Mouse (Mus musculus): ENCODE measurements around the gene Olfr352. TPM values are rescaled to one million over a fixed set of nuclear protein-coding genes. Genes with fewer than 3 reads are reported as not detected.

Olfr352 gene
- not detected for polyA plus RNA-seq (2015; fragmentation: Illumina TruSeq; extraction: RNeasy Lipid Tissue Mini Kit (QIAGEN cat#74804); ENCODE audit: insufficient read depth, low read depth, low replicate concordance)

DNA sequence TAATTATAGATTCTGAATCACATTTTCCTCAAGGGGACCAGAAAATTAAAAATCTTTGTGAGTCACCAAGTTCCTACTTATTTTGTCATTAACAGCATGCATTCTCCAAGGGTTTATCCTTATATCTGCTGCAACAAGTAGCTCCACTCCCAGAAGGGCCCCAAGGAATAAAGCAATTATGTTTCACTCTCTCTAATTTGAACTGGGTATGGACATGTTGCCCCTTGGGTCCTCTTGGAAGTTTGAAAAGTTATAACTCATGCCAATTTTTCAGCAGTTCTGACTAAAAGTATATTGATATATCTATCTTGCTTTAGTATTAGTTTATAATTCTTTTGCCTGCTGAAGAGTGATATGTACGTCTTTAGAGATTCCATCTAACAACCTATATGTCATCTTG is at the start of gene Olfr352:
Olfr352 (plus strand) TSS at position 301 of the 400 bp plus-strand sequence.

DNA sequence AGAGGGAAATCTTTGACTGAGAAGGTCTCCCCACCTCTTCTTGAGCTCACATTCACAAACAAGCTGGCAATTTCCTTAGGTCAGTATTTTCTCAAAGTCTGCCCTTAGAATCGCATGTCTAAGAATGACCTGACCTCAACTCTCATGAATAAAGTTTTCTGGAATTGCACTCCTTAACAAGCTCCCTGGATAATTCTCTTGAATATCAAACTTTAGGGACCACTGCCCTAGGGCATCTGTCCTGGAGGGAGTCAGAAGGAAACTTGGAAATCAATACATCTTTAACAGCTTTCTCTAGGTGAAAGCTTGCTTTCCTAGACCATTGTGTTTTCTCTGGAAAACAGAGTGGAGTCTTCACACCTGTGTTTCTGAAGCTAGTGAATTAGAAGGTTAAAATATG is 22.2 kb upstream of the Olfr352 start, which contains the start of gene Olfr350:
Olfr350 (plus strand) TSS at position 301 of the 400 bp plus-strand sequence.

DNA sequence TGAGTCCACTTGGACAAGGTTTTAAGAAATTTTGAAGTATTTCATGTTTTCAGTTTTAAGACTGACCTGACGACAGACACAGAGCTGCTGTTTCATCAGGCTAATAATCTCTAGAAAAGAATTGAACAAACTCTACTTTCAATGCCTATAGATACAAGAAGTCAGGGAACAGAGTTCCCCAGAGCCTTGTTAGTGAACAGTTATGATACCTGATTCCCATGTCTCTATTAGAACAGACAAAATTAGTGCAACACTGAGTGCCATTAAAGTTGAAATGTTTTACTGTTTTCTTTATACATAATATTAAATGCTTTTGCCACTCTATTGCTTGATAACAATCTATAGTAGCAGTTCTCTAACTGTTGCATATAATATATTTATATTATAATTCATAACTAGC is 5.7 kb upstream of the Olfr352 start, which contains the start of gene Olfr351:
Olfr351 (minus strand) TSS at position 101 of the 400 bp plus-strand sequence.

DNA sequence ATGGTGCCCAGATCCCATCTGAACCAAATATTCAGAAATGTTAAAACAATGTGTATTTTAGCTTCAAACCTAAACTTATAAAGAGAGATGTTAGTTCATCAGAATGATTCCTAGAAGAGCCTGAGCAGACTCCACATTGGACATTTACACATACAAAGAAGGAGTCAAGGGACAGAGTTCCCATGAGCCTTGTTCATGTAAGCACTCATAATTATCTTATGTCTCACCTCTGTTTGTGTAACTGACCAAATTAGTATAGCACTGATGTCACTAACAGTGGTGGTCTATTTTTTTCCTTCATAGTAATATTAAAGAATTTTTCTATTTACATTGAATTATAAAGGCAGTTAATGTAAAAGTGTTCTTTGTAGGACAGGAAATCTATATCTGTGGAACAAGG is 24.6 kb downstream of the Olfr352 start, which contains the start of gene Olfr353:
Olfr353 (minus strand) TSS at position 101 of the 400 bp plus-strand sequence.

DNA sequence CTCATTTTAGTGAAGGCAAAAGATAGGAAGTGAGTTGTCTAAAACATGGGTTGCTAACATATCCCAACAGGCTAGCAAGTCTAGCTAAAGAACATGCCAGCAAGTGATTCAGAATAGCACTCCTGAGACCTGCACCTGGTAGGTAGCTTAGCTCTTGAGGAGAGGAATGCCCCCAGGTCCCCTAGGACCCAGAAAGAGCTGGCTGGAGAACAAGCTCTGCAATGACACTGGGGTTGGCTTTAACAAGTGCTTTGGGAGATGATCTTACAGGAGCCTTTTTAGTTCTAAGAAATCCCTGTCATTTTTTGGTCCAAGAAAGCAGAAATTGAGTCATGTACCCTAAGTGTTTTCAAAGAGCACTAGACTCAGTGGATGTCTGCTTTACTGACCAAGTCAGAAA is 37.1 kb downstream of the Olfr352 start, which contains the start of gene Olfr354:
Olfr354 (plus strand) TSS at position 301 of the 400 bp plus-strand sequence.

Other genes starting within 250 kb of the Olfr352 start
- gene Olfr345, start 228.4 kb upstream of the Olfr352 start, polyA plus RNA-seq (2015; fragmentation: Illumina TruSeq; extraction: RNeasy Lipid Tissue Mini Kit (QIAGEN cat#74804); ENCODE audit: insufficient read depth, low read depth, low replicate concordance) = not detected
- not detected for gene Olfr346, start 182.7 kb upstream of the Olfr352 start, polyA plus RNA-seq (2015; fragmentation: Illumina TruSeq; extraction: RNeasy Lipid Tissue Mini Kit (QIAGEN cat#74804); ENCODE audit: insufficient read depth, low read depth, low replicate concordance)
- gene Olfr347, start 136.6 kb upstream of the Olfr352 start, polyA plus RNA-seq (2015; fragmentation: Illumina TruSeq; extraction: RNeasy Lipid Tissue Mini Kit (QIAGEN cat#74804); ENCODE audit: insufficient read depth, low read depth, low replicate concordance) = not detected
- not detected for gene Olfr348, start 84.2 kb upstream of the Olfr352 start, polyA plus RNA-seq (2015; fragmentation: Illumina TruSeq; extraction: RNeasy Lipid Tissue Mini Kit (QIAGEN cat#74804); ENCODE audit: insufficient read depth, low read depth, low replicate concordance)
- not detected for gene Olfr50, start 77.9 kb upstream of the Olfr352 start, polyA plus RNA-seq (2015; fragmentation: Illumina TruSeq; extraction: RNeasy Lipid Tissue Mini Kit (QIAGEN cat#74804); ENCODE audit: insufficient read depth, low read depth, low replicate concordance)
- not detected for gene Olfr3, start 51.4 kb upstream of the Olfr352 start, polyA plus RNA-seq (2015; fragmentation: Illumina TruSeq; extraction: RNeasy Lipid Tissue Mini Kit (QIAGEN cat#74804); ENCODE audit: insufficient read depth, low read depth, low replicate concordance)
- not detected for gene Olfr350, start 22.1 kb upstream of the Olfr352 start, polyA plus RNA-seq (2015; fragmentation: Illumina TruSeq; extraction: RNeasy Lipid Tissue Mini Kit (QIAGEN cat#74804); ENCODE audit: insufficient read depth, low read depth, low replicate concordance)
- gene Olfr351, start 5.8 kb upstream of the Olfr352 start, polyA plus RNA-seq (2015; fragmentation: Illumina TruSeq; extraction: RNeasy Lipid Tissue Mini Kit (QIAGEN cat#74804); ENCODE audit: insufficient read depth, low read depth, low replicate concordance) = not detected
- not detected for gene Olfr353, start 24.5 kb downstream of the Olfr352 start, polyA plus RNA-seq (2015; fragmentation: Illumina TruSeq; extraction: RNeasy Lipid Tissue Mini Kit (QIAGEN cat#74804); ENCODE audit: insufficient read depth, low read depth, low replicate concordance)
- gene Olfr354, start 37.2 kb downstream of the Olfr352 start, polyA plus RNA-seq (2015; fragmentation: Illumina TruSeq; extraction: RNeasy Lipid Tissue Mini Kit (QIAGEN cat#74804); ENCODE audit: insufficient read depth, low read depth, low replicate concordance) = not detected
- not detected for gene Olfr355, start 60.4 kb downstream of the Olfr352 start, polyA plus RNA-seq (2015; fragmentation: Illumina TruSeq; extraction: RNeasy Lipid Tissue Mini Kit (QIAGEN cat#74804); ENCODE audit: insufficient read depth, low read depth, low replicate concordance)
- not detected for gene Olfr356, start 68.7 kb downstream of the Olfr352 start, polyA plus RNA-seq (2015; fragmentation: Illumina TruSeq; extraction: RNeasy Lipid Tissue Mini Kit (QIAGEN cat#74804); ENCODE audit: insufficient read depth, low read depth, low replicate concordance)
- not detected for gene Olfr357, start 125.4 kb downstream of the Olfr352 start, polyA plus RNA-seq (2015; fragmentation: Illumina TruSeq; extraction: RNeasy Lipid Tissue Mini Kit (QIAGEN cat#74804); ENCODE audit: insufficient read depth, low read depth, low replicate concordance)
- gene Olfr358, start 140.9 kb downstream of the Olfr352 start, polyA plus RNA-seq (2015; fragmentation: Illumina TruSeq; extraction: RNeasy Lipid Tissue Mini Kit (QIAGEN cat#74804); ENCODE audit: insufficient read depth, low read depth, low replicate concordance) = not detected
- gene Olfr360, start 197.3 kb downstream of the Olfr352 start, polyA plus RNA-seq (2015; fragmentation: Illumina TruSeq; extraction: RNeasy Lipid Tissue Mini Kit (QIAGEN cat#74804); ENCODE audit: insufficient read depth, low read depth, low replicate concordance) = not detected
- gene Olfr361, start 220.8 kb downstream of the Olfr352 start, polyA plus RNA-seq (2015; fragmentation: Illumina TruSeq; extraction: RNeasy Lipid Tissue Mini Kit (QIAGEN cat#74804); ENCODE audit: insufficient read depth, low read depth, low replicate concordance) = not detected
- not detected for gene Olfr362, start 249.4 kb downstream of the Olfr352 start, polyA plus RNA-seq (2015; fragmentation: Illumina TruSeq; extraction: RNeasy Lipid Tissue Mini Kit (QIAGEN cat#74804); ENCODE audit: insufficient read depth, low read depth, low replicate concordance)

All from pancreas, adult 10 weeks (tissue).